Mouse (Mus musculus) NIH3T3 (cell line): ENCODE measurements around the gene Slc25a40.

Experiments
- DNase-seq: peaks from one replicate; pipeline ENCODE4 v3.0.0-alpha.2; 2012; ENCODE audit warnings: low read depth

Slc25a40 gene

GRCm38 (mm10) chr5:8489471-8490110, 66.9 kb downstream of the Slc25a40 start:
- peak; percentile 66 for DNase-seq

DNA sequence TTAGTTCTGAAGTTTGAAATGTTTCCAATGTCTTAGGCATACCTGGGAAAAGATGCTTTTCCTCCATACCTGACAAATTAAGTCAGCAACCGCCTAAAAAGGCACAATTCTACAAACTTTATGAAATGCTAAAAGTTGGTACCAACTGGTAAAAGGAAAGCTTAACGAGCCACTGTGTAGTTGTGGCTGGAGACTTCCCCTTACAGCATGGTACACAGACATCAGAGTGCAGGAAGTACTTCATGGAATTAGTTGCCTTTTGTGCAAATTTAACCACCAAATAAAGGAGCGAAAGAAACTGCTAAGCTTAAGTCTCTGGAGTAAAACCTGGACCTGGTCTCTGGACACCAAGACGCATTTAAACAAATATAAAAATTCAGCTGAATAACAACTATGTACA, 69.1 kb downstream of the Slc25a40 start:
- no peak for DNase-seq
